Mouse (Mus musculus) layer of hippocampus, postnatal 14 days (tissue): ENCODE data around the gene Sox1. TPM values are rescaled to one million over a fixed set of nuclear protein-coding genes. Genes with fewer than 3 reads are reported as not detected.
A peak's percentile ranks its signal among the peaks of the same experiment; 100 is the strongest.

Experiments used
- DNase-seq, 2 experiments: peaks; one replicate each; pipeline ENCODE4 v3.0.0; 2021 to 2022; ENCODE audit warnings: low spot score in 2 of 2, mixed read lengths in 1 of 2
- total RNA-seq, 2 experiments: library from RNA; stranded (reverse); gene quantifications; 2 replicates each; pipeline ENCODE4 v1.2.3; 2021

Gene Sox1
- total RNA-seq, 2 experiments from 2014 or later, result 11.0 to 12.7 TPM

DNA sequence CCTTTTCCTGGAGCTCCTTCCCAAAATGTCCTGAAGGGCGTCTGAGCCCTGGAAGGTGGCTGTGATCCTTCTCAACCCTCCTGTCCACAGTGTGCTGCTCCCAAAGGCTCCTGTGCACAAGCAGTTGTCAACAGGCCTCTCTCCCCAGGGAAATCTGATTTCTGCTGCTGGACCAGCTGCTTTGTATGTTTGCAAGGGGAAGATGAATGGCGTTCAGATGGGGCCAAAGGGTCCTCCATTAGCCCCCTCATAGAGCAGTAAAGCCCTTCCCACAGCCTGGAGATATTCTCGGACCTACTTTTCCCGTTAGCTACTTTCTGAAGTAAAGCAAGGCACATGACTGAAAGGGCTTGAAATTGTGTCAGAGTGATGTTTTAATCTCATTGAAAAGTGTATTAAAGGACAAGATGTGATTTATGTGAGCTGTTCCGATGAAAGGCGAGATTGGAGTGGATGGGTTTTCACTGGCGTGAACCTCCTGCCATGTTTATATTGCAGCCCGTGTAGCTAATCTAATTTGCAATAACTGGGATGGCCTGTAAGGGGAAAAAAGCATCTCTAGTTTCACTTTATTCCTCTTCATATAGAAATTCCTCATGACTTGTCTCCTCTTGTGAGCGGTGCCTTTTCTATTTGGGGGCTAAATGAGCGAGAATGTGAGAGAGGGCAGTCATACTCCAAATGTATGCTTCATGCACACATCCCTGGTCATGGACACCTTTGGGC lies 6.5 kb upstream of the Sox1 start:
- DNase-seq, result no peak

- DNase-seq, result no peak
These were observed 6.0 kb upstream of the Sox1 start for GRCm38 (mm10) chr8:12389116-12389471.

DNA sequence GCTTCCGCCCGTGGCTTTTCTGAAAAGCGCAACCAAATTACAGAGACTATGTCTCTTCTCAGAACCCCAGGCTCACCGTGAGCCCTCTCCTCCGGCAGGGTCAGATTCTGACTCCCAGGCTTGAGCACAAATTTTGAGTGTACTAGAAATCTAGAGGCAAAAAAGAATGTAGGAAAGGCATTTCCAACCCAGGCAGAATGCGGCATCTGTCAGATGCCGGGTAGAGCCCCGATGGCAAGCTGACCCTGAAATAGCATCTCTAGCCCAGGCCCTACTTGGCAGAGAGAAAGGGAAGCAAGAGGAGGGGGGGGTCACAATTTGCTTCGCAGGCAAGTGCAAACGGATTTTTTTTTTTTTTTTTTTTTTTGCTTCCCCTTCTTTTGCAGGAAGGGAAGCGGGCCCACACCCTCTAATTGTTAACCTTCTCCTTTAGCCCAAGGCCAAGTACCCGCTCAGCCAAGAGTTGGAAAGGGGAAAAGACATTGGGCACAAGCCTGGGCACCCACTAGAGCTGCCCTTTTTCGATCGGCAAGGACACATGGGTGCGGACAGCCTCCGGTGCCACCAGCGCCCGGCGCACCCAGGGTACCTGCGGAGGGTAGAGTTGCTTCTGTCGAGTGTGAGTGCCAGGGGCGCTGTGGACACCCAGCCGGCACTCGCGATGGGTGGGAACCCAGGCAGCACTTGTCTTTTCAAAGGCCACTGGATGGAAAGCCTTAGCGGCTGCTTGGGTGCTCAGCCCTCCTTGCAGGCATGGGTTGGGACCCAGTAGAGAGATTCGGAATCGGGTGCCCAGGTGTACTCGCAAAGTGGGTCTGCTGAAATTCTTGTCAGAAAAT lies 5.1 kb upstream of the Sox1 start:
- DNase-seq, result no peak

GRCm38 (mm10) chr8:12390640-12391365 lies 4.3 kb upstream of the Sox1 start:
- DNase-seq, result peak in 1 of 2 experiments; percentile 48

DNA sequence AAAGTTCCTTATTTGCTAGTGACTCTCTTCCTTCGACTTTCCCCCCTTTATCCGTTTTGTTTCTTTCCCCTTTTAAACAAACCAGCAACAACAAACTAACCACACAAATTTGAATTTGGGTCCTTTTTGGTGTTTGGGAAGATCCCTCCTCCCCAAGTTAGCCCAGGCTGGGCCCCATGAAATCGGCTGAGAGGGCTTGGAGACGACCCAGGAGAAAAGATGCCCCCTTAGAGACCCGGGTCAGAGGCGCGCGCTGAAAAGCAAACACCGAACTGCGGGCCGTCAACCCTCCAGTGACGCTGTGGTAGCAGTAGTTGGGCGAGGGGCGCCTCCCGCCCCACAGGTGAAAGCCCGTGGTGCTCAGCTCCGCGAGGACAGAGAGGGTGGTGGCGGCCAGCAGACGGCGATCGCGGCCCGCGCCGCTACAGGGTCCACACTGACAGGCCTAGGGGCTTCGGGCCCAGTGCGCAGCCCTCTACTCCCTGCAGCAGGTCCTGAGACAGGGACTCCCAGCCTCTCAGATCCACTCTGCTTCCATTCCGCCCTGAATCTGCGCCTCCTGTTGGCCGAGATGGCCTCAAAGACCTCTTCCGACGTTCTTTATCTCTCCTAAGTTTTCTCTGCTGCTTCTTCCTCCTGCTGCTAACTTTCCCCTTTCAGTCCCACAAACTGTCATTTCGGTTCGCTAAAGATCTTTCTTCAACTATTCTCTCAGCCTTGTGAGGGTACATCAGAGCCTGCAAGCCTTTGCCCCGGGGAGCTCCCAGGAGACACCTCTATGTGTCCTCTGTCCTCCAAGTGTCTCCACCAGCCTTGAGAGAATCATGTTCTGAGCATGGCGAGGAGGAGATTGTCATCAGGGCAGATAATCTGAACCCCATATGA lies 3.5 kb upstream of the Sox1 start:
- no peak for DNase-seq

- no peak for DNase-seq
These were observed 2.3 kb upstream of the Sox1 start for GRCm38 (mm10) chr8:12392801-12393200.

- no peak for DNase-seq
These were observed 602 bp upstream of the Sox1 start for GRCm38 (mm10) chr8:12394385-12395000.

DNA sequence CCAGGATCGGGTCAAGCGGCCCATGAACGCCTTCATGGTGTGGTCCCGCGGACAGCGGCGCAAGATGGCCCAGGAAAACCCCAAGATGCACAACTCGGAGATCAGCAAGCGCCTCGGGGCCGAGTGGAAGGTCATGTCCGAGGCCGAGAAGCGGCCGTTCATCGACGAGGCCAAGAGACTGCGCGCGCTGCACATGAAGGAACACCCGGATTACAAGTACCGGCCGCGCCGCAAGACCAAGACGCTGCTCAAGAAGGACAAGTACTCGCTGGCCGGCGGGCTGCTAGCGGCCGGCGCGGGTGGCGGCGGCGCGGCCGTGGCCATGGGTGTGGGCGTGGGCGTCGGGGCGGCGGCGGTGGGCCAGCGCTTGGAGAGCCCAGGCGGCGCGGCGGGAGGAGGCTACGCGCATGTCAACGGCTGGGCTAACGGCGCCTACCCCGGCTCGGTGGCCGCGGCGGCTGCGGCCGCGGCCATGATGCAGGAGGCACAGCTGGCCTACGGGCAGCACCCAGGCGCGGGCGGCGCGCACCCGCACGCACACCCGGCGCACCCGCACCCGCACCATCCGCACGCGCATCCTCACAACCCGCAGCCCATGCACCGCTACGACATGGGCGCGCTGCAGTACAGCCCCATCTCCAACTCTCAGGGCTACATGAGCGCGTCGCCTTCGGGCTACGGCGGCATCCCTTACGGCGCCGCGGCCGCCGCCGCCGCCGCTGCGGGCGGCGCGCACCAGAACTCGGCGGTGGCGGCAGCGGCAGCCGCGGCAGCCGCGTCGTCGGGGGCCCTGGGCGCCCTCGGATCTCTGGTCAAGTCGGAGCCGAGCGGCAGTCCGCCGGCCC lies 1.6 kb downstream of the Sox1 start:
- DNase-seq, result no peak

DNA sequence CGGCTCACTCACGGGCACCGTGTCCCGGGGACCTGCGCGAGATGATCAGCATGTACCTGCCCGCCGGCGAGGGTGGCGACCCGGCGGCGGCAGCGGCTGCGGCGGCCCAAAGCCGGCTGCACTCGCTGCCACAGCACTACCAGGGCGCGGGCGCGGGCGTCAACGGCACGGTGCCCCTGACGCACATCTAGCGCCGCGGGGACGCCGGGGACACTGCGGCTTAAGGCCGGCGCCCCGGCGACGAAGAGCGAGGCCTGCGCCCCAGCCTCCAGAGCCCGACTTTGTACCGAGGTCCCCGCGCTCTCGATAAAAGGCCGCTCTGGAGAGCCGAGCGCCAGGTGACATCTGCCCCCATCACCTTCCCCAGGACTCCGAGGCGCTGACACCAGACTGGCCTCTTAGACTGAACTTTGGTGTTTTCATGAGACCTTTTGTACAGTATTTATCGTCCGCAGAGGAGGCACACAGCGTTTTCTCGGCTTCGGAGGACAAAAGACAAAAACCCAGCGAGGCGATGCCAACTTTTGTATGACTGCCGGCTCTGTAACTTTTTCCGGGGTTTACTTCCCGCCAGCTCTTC lies 2.3 kb downstream of the Sox1 start:
- no peak for DNase-seq

- no peak for DNase-seq
These were observed 3.2 kb downstream of the Sox1 start for GRCm38 (mm10) chr8:12398011-12398945.

GRCm38 (mm10) chr8:12399421-12400205 lies 4.5 kb downstream of the Sox1 start:
- no peak for DNase-seq

DNA sequence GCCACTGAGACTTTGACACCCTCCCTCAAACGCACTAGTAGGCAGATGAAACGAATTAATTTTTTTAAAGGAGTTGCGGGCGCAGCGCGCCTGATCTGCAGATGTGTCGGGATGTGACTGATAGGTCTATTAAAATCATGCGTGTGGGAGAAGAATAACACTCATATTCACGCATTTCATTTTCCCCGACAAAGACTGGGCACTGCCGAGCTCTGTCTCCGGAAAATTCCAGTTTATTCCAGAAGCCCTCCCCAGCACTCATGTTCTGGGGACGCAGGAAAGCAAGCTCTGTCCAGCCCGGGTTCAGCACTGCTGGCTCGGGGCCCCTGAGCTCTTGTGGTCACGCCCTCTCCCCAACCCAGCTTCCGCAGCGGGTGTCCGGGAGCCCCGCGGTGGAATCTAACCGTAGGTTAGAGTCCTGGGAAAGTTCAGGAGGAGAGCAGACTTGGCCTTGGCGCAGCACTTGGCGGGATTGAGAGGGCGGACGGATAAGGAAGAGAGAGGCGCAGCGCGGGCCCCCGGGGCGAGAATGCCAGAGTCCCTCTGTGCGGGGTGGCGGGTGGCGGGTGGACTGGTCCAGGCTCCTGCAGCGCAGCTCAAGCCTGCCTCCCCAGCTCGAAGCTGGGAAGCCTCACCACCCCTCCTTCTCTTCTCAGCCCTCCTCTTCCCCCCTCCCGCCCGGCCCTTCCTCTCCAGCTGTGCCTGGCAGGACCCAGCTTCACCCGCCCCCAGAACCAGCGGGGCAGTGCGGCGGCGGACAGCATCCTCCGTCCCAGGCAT lies 5.7 kb downstream of the Sox1 start:
- DNase-seq, result peak in 1 of 2 experiments; percentile 28

- DNase-seq, result no peak
These were observed 6.5 kb downstream of the Sox1 start for GRCm38 (mm10) chr8:12401391-12402270.

GRCm38 (mm10) chr8:12402709-12403108 lies 7.6 kb downstream of the Sox1 start:
- no peak for DNase-seq

DNA sequence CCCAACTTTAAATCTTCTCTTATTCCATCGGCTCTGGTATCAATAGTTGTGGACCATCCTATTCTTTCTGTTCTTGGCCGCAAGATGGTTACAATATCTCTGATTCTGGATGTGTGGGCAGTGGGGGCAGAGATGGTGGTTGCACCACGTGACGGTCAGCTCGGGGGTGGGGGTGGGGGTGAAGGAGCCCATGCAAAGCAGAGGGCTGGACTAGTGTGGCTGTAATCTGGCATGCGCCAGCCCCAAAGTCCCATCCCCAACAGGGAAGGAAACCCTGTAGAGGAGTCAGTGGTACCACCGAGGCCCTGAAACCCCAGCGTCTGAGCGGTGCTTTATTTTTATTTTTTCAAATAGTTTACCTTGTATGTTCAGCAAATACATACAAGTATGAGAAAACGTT lies 12.9 kb downstream of the Sox1 start:
- no peak for DNase-seq
